Mouse (Mus musculus): ENCODE measurements at regions not wholly inside any gene's neighbourhood (a gene's known extent, or its start where the extent isn't known, plus 50 kb on each side); places are given as distances from the start of the nearest gene placed in this dataset.

DNA sequence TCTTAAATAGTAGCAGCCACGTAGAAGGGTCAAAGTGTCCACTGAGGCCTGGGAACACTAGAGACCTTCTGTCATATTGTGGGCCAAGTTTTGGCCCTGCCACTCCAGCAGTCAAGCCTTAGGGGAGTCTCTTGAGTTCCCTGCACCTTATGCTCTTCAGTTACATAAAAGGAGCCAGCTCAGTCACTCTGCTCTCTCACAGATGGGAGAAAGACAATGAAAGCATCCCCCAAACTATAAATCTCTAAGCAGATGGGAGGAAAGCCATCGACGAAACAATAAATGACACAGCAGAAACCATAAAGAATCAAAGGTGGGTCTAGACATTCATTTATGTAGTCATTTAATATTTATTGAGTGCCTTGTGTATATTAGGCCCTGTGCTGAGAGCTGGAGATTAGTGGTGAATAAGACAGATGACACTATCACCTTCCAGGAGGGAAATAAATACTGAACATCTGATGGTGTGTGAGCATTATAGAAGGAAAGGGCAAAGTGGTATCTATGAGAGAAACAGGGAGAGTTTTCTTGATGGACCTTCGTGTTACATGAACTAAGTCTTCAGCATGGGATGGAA lies 137.5 kb upstream of the Synpr start:
- Histone ChIP-seq H3K4me2 (ENCODE audit: low read depth, low read length, poor library complexity, severe bottlenecking) (no peak overlapping the region), H3K36me3 (ENCODE audit: insufficient read depth, low read length) (no peaks in the 10 kb centered on the region), H3K4me1 (ENCODE audit: insufficient read depth, low read length) (no peaks in the 10 kb centered on the region), H3K27ac (ENCODE audit: low read depth, low read length) (no peak overlapping the region), H3K27me3 (ENCODE audit: insufficient read depth, low read length) (no peaks in the 10 kb centered on the region), H3K9me3 (ENCODE audit: low read length) (no peaks in the 10 kb centered on the region), H3K9ac (replicated peaks; ENCODE audit: low read length, poor library complexity, severe bottlenecking) (no peak overlapping the region), H3K4me3 (ENCODE audit: low read depth, low read length) (no peak overlapping the region)
- no peak for ATAC-seq (ENCODE audit: low FRiP score)
- no peak for DNase-seq (ENCODE audit: low spot score)
- TF ChIP-seq CTCF (IDR thresholded peaks at IDR 0.05), result no peak
- WGBS, result 82% methylated on average over 4 of the region's 4 CpGs

DNA sequence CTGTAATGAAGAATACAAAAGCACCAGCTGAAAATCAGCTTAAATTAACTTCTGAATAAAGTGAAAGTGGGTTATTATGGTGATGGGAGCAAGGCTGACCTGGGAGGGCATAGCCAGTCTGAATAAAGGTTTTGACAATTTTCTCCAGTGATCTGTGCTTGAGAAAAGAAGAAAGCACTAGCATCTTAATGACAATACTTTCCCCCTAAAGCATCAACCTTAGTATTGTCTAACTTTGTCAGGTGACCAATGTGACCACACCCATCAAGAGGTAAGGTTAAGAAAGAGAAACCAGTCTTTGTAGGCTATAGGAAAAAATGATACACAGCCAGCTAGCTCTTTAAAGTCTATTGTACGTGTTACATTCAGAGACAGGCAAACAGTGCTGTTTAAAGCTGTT lies 135.0 kb upstream of the Synpr start:
- no peaks in the 10 kb centered on the region for H3K9me3 ChIP-seq (ENCODE audit: low read length)
- no peak overlapping the region for H3K4me2 ChIP-seq (ENCODE audit: low read depth, low read length, poor library complexity, severe bottlenecking)
- no peak overlapping the region for H3K9ac ChIP-seq (replicated peaks; ENCODE audit: low read length, poor library complexity, severe bottlenecking)
- no peaks in the 10 kb centered on the region for H3K4me1 ChIP-seq (ENCODE audit: insufficient read depth, low read length)
- H3K4me3 ChIP-seq (ENCODE audit: low read depth, low read length), result no peak overlapping the region
- ATAC-seq (ENCODE audit: low FRiP score), result no peak
- TF ChIP-seq CTCF (IDR thresholded peaks at IDR 0.05), result no peak
- no peaks in the 10 kb centered on the region for H3K27me3 ChIP-seq (ENCODE audit: insufficient read depth, low read length)
- WGBS, result 72% methylated on average over 1 of the region's 1 CpGs
- DNase-seq (ENCODE audit: low spot score), result no peak
- H3K27ac ChIP-seq (ENCODE audit: low read depth, low read length), result no peak overlapping the region
- no peaks in the 10 kb centered on the region for H3K36me3 ChIP-seq (ENCODE audit: insufficient read depth, low read length)

DNA sequence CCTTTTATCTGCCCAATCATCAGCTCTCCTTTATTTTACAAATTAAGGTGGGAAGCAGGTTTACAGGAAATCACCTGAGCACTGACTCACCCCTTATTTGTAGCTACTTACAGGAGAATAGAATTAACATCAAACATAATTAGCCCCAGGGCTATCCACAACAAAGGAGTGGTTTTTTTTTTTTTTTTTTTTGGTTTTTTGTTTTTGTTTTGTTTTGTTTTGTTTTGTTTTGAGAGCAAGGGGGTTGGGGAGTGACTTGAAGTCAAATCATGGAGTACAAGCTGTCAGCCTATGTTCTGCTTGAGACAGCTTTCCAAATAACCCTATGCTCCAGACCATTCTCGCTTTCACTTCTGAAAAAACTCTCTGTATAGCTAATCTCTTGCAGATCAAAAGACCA lies 132.9 kb upstream of the Synpr start:
- no peak for TF ChIP-seq CTCF (IDR thresholded peaks at IDR 0.05)
- WGBS, result 42% methylated on average over 1 of the region's 1 CpGs

DNA sequence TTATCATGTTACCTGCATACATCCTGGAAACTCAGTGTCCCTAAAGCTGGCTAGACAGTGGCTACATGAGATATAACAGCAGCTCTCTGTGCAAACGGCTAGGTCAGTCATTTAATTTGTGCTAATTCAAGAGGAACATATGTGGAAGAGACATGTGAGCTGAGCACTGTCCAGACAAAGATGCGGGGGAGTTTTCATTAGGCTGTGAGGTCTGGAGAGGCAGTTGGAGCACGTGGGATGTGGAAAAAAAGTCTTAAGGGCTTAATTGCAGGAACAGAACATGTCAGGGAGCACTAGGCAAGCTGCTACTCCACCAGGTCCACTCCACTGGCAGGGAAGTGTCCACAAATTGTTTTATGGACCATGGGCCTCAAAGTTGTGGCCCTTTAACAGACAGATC lies 108.4 kb upstream of the Synpr start:
- H3K27me3 ChIP-seq (ENCODE audit: insufficient read depth, low read length), result no peaks in the 10 kb centered on the region
- H3K9ac ChIP-seq (replicated peaks; ENCODE audit: low read length, poor library complexity, severe bottlenecking), result no peak overlapping the region
- no peak overlapping the region for H3K4me2 ChIP-seq (ENCODE audit: low read depth, low read length, poor library complexity, severe bottlenecking)
- H3K9me3 ChIP-seq (ENCODE audit: low read length), result no peaks in the 10 kb centered on the region
- ATAC-seq (ENCODE audit: low FRiP score) (no peak), DNase-seq (ENCODE audit: low spot score) (no peak)
- no peak for TF ChIP-seq CTCF (IDR thresholded peaks at IDR 0.05)
- no peak overlapping the region for H3K27ac ChIP-seq (ENCODE audit: low read depth, low read length)
- whole genome bisulfite sequencing, result 72% methylated on average over 3 of the region's 3 CpGs
- H3K36me3 ChIP-seq (ENCODE audit: insufficient read depth, low read length), result no peaks in the 10 kb centered on the region
- no peaks in the 10 kb centered on the region for H3K4me1 ChIP-seq (ENCODE audit: insufficient read depth, low read length)
- H3K4me3 ChIP-seq (ENCODE audit: low read depth, low read length), result no peak overlapping the region

More for the DNA sequence above, 132.9 kb upstream of the Synpr start:
- no peaks in the 10 kb centered on the region for H3K4me1 ChIP-seq (ENCODE audit: insufficient read depth, low read length)
- H3K4me3 ChIP-seq (ENCODE audit: low read depth, low read length), result no peak overlapping the region
- H3K4me2 ChIP-seq (ENCODE audit: low read depth, low read length, poor library complexity, severe bottlenecking), result no peak overlapping the region
- H3K27me3 ChIP-seq (ENCODE audit: insufficient read depth, low read length), result no peaks in the 10 kb centered on the region
- H3K9ac ChIP-seq (replicated peaks; ENCODE audit: low read length, poor library complexity, severe bottlenecking), result no peak overlapping the region
- DNase-seq (ENCODE audit: low spot score) (no peak), ATAC-seq (ENCODE audit: low FRiP score) (no peak)
- no peaks in the 10 kb centered on the region for H3K9me3 ChIP-seq (ENCODE audit: low read length)
- no peaks in the 10 kb centered on the region for H3K36me3 ChIP-seq (ENCODE audit: insufficient read depth, low read length)
- no peak overlapping the region for H3K27ac ChIP-seq (ENCODE audit: low read depth, low read length)

DNA sequence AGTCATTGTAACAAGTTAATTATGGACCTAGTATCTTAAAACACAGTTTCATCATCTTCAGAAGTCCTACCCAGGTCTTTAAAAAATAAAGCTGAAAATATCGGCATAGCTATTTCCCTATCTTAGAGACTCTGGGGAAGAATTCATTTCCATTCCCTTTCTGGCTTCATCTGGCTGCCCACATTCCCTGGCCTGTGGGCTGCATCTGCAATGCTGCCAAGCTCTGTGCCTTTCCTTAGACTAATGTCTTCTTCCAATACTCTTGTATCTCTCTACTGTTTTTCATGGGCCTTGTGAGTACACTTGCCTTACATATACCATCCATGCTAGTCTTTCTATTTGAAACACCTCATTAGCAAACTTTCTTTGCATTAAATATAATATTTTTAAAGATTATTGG lies 106.7 kb upstream of the Synpr start:
- WGBS, result 93% methylated on average over 1 of the region's 1 CpGs
- Histone ChIP-seq H3K36me3 (ENCODE audit: insufficient read depth, low read length) (no peaks in the 10 kb centered on the region), H3K4me1 (ENCODE audit: insufficient read depth, low read length) (no peaks in the 10 kb centered on the region), H3K9me3 (ENCODE audit: low read length) (no peaks in the 10 kb centered on the region), H3K27ac (ENCODE audit: low read depth, low read length) (no peak overlapping the region), H3K4me3 (ENCODE audit: low read depth, low read length) (no peak overlapping the region), H3K4me2 (ENCODE audit: low read depth, low read length, poor library complexity, severe bottlenecking) (no peak overlapping the region), H3K9ac (replicated peaks; ENCODE audit: low read length, poor library complexity, severe bottlenecking) (no peak overlapping the region), H3K27me3 (ENCODE audit: insufficient read depth, low read length) (no peaks in the 10 kb centered on the region)
- ATAC-seq (ENCODE audit: low FRiP score) (no peak), DNase-seq (ENCODE audit: low spot score) (no peak)
- no peak for TF ChIP-seq CTCF (IDR thresholded peaks at IDR 0.05)

DNA sequence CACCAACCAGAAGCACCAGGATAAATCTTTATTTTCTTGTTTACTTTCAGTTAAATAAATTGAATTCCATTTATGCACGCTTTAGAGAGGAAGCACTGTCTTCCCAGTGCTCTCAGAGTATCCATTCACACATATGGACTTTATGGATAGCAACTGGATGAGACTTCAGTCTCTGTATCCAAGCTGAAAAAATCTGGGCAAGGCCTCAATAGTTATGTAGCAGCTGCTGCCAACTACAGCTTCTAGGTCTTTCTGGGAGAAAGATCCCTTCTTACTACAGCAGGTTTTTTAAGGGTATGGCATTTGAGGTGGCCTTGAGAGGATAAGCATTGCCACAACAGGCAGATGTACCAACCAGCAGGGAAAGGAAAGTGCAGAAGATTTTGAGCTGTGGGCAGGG lies 93.8 kb upstream of the Synpr start:
- TF ChIP-seq CTCF (IDR thresholded peaks at IDR 0.05), result no peak
- H3K4me1 ChIP-seq (ENCODE audit: insufficient read depth, low read length), result no peaks in the 10 kb centered on the region
- 68% methylated on average over 1 of the region's 1 CpGs for WGBS
- no peaks in the 10 kb centered on the region for H3K9me3 ChIP-seq (ENCODE audit: low read length)
- H3K4me3 ChIP-seq (ENCODE audit: low read depth, low read length), result no peak overlapping the region
- H3K4me2 ChIP-seq (ENCODE audit: low read depth, low read length, poor library complexity, severe bottlenecking), result no peak overlapping the region
- H3K36me3 ChIP-seq (ENCODE audit: insufficient read depth, low read length), result no peaks in the 10 kb centered on the region
- ATAC-seq (ENCODE audit: low FRiP score) (no peak), DNase-seq (ENCODE audit: low spot score) (peak; percentile 55)
- H3K9ac ChIP-seq (replicated peaks; ENCODE audit: low read length, poor library complexity, severe bottlenecking), result no peak overlapping the region
- no peak overlapping the region for H3K27ac ChIP-seq (ENCODE audit: low read depth, low read length)
- H3K27me3 ChIP-seq (ENCODE audit: insufficient read depth, low read length), result no peaks in the 10 kb centered on the region
